Mouse (Mus musculus) bone marrow, adult 2 months (tissue): ENCODE measurements around the gene Drd3. TPM values are rescaled to one million over a fixed set of nuclear protein-coding genes. Genes with fewer than 3 reads are reported as not detected.

ENCODE experiments used
- H3K27ac ChIP-seq: fragments of 200-500 bp; 2 replicates; pipeline ENCODE4 v1.5.1; 2012; ENCODE audit warnings: low read depth, mild to moderate bottlenecking, control low read depth, inconsistent platforms, low read length; ENCODE audit not compliant: control insufficient read depth, poor library complexity, insufficient read depth
- H3K4me1 ChIP-seq: fragments of 200-500 bp; 2 replicates; pipeline ENCODE4 v1.6.1; 2011; ENCODE audit warnings: low read length; ENCODE audit not compliant: control insufficient read depth, insufficient read depth
- H3K4me3 ChIP-seq: fragments of 200-500 bp; replicated peaks from 2 replicates; pipeline ENCODE3; 2011; ENCODE audit warnings: mild to moderate bottlenecking, low read depth, low read length, control low read depth; ENCODE audit not compliant: control insufficient read depth
- CTCF ChIP-seq: fragments of 200-500 bp; IDR thresholded peaks from 2 replicates; pipeline ENCODE4 v1.5.1; 2011; ENCODE audit warnings: low read length, control low read depth; ENCODE audit not compliant: control insufficient read depth, insufficient read depth
- POLR2A ChIP-seq: fragments of 200-500 bp; IDR thresholded peaks from 2 replicates; pipeline ENCODE4 v1.6.1; 2011; ENCODE audit warnings: low read depth, mild to moderate bottlenecking, control low read depth, low read length, borderline replicate concordance; ENCODE audit not compliant: control insufficient read depth
- WGBS: fragments of 180-500 bp; shearing (Covaris S2); methylation state at CpG from one replicate; pipeline ENCODE4 v1.1.7; 2018; 5-methylcytosine and 5-hydroxymethylcytosine counted together
- polyA plus RNA-seq: library from polyadenylated mRNA; stranded (reverse); fragments of >200 nt; gene quantifications from 2 replicates; pipeline ENCODE4 v1.2.4, GENCODE M21; 2011; ENCODE audit warnings: low replicate concordance; ENCODE audit not compliant: missing spikeins, insufficient read depth, insufficient read length

Gene Drd3
- polyA plus RNA-seq, result not detected in 2 replicates

DNA sequence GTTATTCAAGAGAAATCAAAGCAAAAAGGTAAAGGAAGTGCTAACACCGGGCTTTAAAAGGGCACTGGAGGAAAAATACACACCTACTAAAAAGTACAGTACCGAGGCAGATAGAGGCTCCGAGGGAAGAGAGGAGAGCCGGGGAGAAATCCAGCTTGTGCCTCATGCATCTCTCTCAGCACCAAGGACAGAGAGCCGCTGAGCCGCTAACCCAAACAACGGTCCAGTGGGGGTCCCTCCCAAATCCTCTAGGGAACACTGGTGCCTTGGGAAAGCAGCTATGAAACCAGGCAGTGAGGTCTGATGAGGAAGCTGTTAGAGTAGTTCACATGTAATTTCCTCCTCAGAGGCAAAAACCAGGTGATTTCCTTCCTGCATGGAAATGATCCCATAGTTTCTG, at the start of gene Drd3:
Drd3 (plus strand) TSS at position 276 of the 400 bp plus-strand sequence.
- WGBS, result 19% methylated on average over 7 of the region's 7 CpGs
- no peaks in the 10 kb centered on the region for H3K4me1 ChIP-seq
- TF ChIP-seq CTCF (no peak), POLR2A (no peak)
- H3K4me3 ChIP-seq, result no peak within 1 kb of the TSS
- no peak within 1 kb of the TSS for H3K27ac ChIP-seq

DNA sequence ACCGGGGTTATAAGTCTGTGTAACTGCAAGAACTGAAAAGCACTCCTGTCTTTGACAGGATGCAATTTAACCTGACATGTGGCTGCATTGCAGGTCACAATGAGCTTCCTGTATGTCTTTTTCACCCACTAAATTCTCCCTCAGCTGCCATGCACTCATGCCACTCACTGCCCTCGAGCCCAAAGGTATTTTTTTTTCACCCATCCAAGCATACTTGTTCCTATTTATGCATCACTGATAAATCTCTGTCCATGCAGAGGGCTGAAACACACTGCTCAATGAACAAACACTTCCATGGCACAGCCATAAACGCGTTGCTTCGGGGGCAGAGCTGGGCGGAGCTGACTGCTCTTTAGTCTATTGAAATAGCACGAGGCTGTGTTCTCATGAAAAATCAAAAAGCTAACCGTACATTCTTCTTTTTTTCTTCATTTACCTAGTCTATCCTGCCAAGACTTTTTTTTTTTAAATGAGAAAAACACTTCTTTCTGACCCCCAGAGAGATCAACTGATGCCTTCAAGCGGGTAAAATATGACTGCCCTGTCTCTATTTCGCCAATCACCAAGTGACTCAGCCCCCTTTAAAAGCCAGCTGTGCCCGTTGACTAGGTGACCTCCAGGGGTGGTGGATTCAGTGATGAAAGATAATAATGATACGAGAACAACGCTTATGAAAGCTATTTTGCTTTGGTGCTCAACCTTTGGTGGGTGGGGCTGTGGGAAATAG, 45.3 kb upstream of the Drd3 start:
- Histone ChIP-seq H3K4me1 (no peaks in the 10 kb centered on the region; the same call in 1 of the 2 replicates), H3K27ac (peak overlapping the region; percentile 8), H3K4me3 (no peak overlapping the region)
- 63% methylated on average over 13 of the region's 13 CpGs for whole genome bisulfite sequencing
- no peak for TF ChIP-seq POLR2A
- no peak for TF ChIP-seq CTCF

GRCm38 (mm10) chr16:43709062-43709413, 44.8 kb upstream of the Drd3 start:
- Histone ChIP-seq H3K4me1 (no peaks in the 10 kb centered on the region; the same call in 1 of the 2 replicates), H3K4me3 (no peak overlapping the region), H3K27ac (peak overlapping the region; percentile 8)
- 77% methylated on average over 15 of the region's 15 CpGs for WGBS
- TF ChIP-seq CTCF (no peak), POLR2A (no peak)

DNA sequence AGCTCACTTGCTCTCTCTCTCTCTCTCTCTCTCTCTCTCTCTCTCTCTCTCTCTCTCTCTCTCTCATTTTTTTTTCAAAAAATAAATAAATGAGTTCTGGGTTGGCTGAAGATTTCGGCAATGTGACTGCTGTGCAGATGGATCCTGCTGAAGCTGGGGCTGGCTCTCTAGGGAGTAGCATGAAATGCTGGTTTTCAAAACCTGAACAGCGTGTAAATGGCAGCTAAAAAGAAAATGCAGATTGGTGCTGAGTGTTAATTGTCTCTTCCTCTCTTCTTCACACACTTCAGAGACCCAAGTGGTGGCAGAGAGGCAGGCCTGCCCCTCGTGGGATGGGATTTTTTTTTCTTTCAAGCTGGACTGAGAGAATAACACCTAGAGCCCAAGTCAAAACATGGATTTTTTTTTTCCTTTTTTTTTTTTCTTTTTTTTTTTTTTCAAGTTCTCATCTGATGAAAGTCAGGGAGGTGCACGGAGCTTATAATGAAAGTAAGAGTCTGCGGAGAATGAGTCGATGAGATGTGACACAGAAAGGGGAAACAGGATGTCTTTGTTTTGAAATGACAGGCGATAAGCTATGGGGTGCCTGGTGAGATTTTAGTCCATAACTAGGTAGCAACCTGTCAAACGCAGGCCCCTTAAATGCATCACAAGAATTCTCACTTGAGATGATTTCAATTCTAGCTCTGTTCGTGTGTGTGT, 44.2 kb upstream of the Drd3 start:
- WGBS, result 15% methylated on average over 9 of the region's 9 CpGs

DNA sequence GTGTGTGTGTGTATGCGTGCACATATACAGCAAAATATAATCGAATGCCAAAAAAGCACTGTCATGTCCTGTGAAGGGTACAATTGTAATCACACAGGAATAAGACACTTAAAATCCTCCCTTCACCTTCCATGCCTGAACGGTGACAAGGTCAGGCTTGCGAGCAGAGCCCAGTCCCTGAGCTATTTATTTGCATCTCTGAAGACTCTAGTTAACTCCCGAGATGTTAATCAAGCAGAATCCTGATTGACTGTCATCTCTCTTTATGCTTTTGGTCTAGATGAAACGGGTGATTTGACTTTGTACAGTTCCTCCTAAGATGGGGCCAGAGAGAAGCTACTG, 43.7 kb upstream of the Drd3 start:
- Histone ChIP-seq H3K4me1 (no peaks in the 10 kb centered on the region; the same call in 1 of the 2 replicates), H3K27ac (no peak overlapping the region), H3K4me3 (no peak overlapping the region)
- no peak for TF ChIP-seq CTCF
- TF ChIP-seq POLR2A, result no peak
- 22% methylated on average over 6 of the region's 6 CpGs for WGBS

More for the DNA sequence above, 44.2 kb upstream of the Drd3 start:
- no peak for TF ChIP-seq CTCF
- no peak for TF ChIP-seq POLR2A
- peak overlapping the region; percentile 45; the same call in 1 of the 2 replicates for H3K27ac ChIP-seq
- peak overlapping the region; percentile 54 for H3K4me3 ChIP-seq
- no peaks in the 10 kb centered on the region; the same call in 1 of the 2 replicates for H3K4me1 ChIP-seq

DNA sequence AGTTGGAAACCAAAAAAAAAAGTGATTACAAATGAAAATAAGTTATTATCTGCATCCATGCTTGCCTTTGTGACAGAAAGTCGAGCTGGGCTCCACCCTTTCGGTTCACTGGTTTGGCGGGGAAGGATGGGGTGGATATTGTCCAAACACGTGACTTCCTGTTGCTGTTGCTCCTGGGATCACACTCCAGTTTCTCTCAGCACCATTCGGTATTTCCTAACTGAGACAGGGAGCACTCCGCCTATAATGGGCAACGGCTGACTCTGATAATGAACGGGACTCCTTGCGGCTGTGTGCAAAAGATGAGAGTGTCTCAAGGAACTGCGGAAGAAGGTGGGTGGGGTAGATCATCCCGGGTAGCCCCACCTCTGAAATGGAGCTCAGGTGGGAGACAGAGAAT, 43.2 kb upstream of the Drd3 start:
- no peaks in the 10 kb centered on the region; the same call in 1 of the 2 replicates for H3K4me1 ChIP-seq
- TF ChIP-seq POLR2A, result no peak
- no peak for TF ChIP-seq CTCF
- no peak overlapping the region for H3K27ac ChIP-seq
- 79% methylated on average over 11 of the region's 11 CpGs for WGBS
- H3K4me3 ChIP-seq, result no peak overlapping the region

- H3K27ac ChIP-seq, result no peak overlapping the region
- no peak overlapping the region for H3K4me3 ChIP-seq
- 91% methylated on average over 7 of the region's 7 CpGs for WGBS
- TF ChIP-seq POLR2A, result no peak
- TF ChIP-seq CTCF, result no peak
- H3K4me1 ChIP-seq, result no peaks in the 10 kb centered on the region; the same call in 1 of the 2 replicates
These were observed 42.5 kb upstream of the Drd3 start for GRCm38 (mm10) chr16:43711361-43711760.

- 69% methylated on average over 3 of the region's 3 CpGs for WGBS
- no peaks in the 10 kb centered on the region for H3K4me1 ChIP-seq
- TF ChIP-seq CTCF, result peak; percentile 39
- no peak for TF ChIP-seq POLR2A
- H3K27ac ChIP-seq, result no peak overlapping the region
- H3K4me3 ChIP-seq, result no peak overlapping the region
These were observed 29.4 kb upstream of the Drd3 start for GRCm38 (mm10) chr16:43724444-43724843.
